Mouse (Mus musculus) kidney, postnatal 25 days (tissue): Measurements from ENCODE around the gene Trrap.
A peak's percentile ranks its signal among the peaks of the same experiment; 100 is the strongest.

ENCODE experiments used
- DNase-seq, 2 experiments: peaks; one replicate each; pipeline ENCODE4 v3.0.0; 2021; ENCODE audit warnings: mixed read lengths in 2 of 2

Trrap gene

DNA sequence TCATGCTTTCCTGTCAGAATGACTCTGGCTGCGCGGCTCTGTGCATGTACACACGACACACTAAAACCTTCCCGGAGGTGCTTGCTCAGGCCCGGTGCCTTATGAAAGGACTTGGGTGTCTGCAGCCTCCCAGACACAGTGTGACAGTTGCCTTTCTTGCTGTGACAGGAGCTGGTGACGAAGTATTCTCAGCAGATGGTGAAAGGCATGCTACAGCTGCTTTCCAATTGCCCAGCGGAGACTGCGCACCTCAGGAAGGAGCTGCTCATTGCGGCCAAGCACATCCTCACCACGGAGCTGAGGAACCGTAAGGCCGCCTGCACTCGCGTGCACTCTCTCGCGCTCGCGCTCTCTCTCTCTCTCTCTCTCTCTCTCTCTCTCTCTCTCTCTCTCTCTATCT lies 18.9 kb downstream of the Trrap start:
- DNase-seq: no peak

- DNase-seq: no peak
Observed at GRCm38 (mm10) chr5:144793374-144793773, 25.8 kb downstream of the Trrap start.

DNA sequence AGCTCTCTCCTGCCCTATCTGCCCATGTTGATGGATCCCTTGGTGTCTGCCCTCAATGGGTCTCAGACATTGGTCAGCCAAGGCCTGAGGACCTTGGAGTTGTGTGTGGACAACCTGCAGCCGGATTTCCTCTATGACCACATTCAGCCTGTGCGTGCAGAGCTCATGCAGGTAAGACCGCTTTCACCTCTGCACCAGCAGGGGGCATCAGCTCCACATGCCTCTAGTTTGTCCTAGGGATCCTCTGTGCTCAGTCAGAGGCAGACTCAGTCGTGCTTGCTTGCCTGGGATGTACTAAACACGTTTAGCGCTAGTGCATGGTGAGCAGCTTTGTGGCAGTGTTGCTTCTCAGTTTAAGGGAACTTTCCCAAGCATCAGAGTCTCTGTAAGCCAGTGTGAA lies 27.2 kb downstream of the Trrap start:
- peak in 1 of 2 experiments; percentile 23 for DNase-seq

DNA sequence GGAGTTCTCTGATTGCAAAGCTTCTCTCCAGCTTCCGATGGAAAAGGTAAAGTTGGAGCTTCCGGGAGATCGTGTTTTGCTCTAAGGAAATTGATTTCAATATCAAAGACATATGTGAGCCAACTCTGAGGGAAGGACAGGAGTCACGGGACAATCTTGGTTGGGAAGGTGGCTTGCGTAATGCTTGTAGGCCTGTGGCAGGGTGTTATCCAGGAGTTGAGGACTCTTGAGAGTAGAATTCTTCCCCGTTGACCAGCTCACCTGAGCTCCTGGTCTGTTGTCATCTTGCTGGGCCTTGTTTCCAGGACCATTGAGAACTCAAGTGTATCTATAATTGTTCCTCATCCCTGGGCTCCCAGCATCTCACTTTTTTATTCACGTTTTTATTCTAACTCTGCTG lies 29.6 kb downstream of the Trrap start:
- DNase-seq: no peak

DNA sequence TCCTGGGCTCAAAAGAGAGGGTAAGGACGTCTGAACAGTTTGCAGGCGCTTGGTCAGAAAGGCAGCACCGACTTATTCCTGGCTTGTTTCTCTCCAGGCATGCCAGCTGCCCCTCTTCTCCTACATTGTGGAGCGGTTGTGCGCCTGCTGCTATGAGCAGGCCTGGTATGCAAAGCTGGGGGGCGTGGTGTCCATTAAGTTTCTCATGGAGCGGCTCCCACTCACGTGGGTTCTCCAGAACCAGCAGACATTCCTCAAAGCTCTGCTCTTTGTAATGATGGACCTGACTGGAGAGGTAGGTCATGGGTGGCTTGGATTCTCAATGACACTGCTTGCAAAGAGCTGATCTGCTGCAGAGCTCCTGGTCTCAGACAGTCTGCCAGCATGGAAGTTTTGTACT lies 35.5 kb downstream of the Trrap start:
- DNase-seq: no peak

DNA sequence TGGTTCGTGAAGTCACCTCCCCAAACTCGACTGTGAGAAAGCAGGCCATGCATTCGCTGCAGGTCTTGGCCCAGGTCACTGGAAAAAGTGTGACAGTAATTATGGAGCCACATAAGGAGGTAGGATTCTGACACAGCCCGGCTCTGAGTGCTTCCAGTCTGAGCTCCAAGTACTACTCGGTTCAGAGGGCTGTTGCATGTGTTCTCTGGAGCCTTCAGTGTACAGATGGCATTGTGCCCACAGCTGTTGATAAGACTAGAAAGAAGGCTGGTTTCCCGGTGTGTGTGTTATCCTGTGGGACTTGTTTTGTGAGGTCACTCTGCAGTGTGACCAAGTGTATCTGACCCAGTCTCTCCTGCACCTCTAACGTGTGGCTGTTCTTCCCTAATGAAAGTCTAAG lies 36.6 kb downstream of the Trrap start:
- DNase-seq: no peak

DNA sequence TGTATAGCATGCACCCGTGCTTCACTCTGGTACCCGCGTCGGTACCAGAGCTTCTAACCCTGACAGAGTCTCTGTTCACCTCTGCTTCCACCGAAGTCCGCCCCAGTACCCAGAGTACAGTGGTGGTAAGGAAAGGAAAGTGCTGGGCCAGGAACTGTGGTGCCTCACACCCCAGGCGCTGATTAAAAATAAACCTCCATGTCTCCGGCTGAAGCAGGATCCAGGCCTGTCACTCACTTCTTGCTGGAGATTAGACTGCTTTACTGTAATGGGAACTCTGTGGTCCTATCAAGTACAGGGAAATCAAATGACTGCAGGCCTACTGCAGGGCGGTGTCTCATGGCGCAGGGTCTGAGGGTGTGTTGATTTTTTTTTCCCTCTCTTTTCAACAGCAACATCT lies 39.4 kb downstream of the Trrap start:
- DNase-seq: no peak

DNA sequence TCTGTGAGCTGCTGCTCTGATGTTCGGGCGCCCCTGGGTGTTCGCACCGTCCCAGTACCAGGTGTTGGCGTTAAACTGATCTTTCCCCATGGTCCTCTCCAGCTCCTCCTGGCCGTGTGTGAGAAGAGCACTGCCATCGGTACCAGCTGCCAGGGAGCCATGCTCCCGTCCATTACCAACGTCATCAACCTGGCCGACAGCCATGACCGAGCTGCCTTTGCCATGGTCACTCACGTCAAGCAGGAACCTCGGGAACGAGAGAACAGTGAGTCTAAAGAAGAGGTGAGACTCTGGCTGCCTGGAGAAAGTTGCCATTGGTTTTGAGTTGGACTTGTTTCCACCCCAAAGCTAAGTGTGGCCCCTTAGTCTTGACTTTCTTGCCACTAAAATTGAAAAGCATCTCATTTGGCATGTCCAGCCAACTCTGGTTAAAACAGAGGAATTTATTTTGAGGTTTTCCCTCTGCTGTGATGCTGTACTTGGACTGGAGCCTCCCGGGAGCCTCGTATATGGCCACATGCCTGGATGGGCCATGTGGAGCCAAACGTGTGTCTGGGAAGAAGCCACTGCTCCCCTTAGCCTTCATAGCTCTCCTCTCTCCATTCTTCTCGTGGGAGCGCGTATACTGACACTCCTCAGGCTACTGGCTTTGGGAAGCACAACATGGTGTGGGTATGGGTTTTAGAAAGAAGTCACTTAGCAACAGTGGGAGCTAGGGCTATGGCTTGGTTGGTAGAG lies 61.0 kb downstream of the Trrap start:
- DNase-seq: no peak

DNA sequence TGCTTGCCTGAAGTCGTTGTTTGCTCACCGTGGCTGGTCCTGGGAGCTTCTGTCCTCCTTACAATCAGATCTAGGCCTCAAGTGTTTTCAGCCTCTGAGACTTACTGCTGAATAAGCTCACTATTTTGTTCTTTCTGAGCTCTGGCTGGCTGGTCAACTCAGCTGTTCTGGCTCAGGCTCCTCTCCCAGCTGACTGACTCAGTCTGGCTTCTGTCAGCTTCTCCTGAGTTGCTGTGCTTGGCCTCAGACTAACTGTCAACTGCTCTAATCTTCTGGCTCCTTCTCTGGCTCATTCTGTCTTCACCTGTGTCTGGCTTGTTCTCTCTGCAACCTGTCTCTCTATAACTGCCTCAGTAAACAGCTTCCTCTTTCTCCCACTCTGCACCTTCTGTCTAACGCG lies 62.1 kb downstream of the Trrap start:
- DNase-seq: no peak

GRCm38 (mm10) chr5:144831840-144832469 lies 64.4 kb downstream of the Trrap start:
- DNase-seq: no peak

- DNase-seq: peak in 1 of 2 experiments; percentile 49
Observed at GRCm38 (mm10) chr5:144836100-144836499, 68.6 kb downstream of the Trrap start.

GRCm38 (mm10) chr5:144845352-144845751 lies 77.8 kb downstream of the Trrap start:
- DNase-seq: no peak

DNA sequence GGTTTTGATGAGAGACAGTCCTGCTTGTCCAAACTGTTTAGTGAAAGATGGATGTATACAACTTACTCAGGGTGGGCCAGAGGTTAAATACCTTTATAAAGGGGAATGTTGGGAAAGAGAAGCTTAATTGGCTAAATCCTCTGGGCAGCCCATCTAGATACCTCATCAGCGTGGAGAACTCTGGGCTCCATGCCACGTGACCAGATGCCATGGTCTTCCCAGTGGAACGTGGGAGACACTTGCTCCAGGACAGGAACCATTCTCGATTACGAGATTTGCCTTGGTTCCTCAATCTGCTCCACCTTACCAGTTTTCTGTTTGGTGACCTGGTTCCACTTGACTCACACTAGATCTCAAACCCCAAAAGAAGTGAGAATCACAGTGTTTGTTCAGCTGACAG lies 81.2 kb downstream of the Trrap start:
- no peak for DNase-seq

- no peak for DNase-seq
Observed at GRCm38 (mm10) chr5:144849932-144850331, 82.4 kb downstream of the Trrap start.

DNA sequence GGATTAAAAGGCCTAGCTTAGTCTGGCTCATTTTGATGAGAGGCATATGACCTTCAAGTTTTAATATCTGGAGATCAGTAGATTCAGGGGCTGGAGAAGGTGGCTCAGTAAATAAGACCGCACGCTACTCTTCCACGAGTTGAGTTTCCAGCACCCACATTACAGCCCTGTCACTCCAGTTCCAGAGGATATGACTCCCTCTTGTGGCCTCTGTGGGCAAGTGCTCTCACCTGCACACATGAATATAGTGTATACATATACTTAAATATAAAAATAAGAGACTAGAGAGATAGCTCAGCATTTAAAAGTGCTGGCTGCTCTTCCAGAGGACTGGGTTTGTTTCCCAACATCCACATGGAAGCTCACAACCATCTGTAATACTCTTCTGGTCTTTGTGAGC lies 84.3 kb downstream of the Trrap start:
- DNase-seq: no peak

- no peak for DNase-seq
Observed at GRCm38 (mm10) chr5:144853931-144854330, 86.4 kb downstream of the Trrap start.

GRCm38 (mm10) chr5:144855936-144856335 lies 88.4 kb downstream of the Trrap start:
- DNase-seq: no peak

- no peak for DNase-seq
Observed at GRCm38 (mm10) chr5:144858527-144858926, 91.0 kb downstream of the Trrap start.

GRCm38 (mm10) chr5:144859284-144859683 lies 91.8 kb downstream of the Trrap start:
- DNase-seq: no peak

GRCm38 (mm10) chr5:144860913-144861312 lies 93.4 kb downstream of the Trrap start:
- DNase-seq: no peak

- DNase-seq: peak in 1 of 2 experiments; percentile 25
Observed at GRCm38 (mm10) chr5:144866923-144867322, 99.4 kb downstream of the Trrap start.

DNA sequence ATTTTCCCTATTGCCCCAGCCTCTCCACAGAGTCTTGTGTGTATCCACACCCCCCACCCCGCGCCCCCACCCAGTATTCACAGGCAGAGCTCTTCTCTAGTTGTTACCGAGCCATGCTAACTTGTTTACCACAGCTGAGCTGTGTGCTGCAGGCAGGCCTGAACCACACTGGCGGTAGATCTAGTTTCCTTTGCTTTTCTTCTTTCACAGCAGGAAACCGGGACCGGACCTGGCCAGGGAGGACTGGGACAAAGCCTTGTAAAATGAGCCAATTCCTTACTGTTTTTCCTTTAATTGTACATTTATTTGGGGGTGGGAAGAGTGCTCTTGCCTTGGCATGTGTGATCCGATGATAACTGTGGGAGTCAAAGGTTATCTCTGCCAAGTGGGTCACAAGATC lies 101.9 kb downstream of the Trrap start:
- DNase-seq: no peak

DNA sequence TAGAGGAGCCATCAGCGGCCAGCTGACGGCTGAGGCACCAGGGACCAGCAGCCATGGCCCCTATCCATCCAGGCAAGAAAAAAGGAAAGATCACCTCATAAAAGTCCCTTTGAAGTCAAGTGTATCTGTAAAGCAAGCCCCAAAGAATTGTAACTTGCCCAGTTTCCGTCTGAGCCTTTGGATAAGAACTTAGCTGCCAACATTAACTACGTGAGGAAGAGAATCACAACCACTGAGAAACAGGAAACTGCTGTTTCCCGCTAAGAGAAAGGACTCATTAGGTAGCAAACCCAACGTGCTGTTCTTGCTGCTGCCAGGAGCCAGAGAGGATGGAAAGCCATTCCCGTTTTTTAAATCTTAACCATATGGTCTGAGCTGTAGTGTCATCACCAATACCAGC lies 103.2 kb downstream of the Trrap start:
- DNase-seq: no peak

- DNase-seq: peak in 1 of 2 experiments; percentile 36
Observed at GRCm38 (mm10) chr5:144871775-144872174, 104.2 kb downstream of the Trrap start.

DNA sequence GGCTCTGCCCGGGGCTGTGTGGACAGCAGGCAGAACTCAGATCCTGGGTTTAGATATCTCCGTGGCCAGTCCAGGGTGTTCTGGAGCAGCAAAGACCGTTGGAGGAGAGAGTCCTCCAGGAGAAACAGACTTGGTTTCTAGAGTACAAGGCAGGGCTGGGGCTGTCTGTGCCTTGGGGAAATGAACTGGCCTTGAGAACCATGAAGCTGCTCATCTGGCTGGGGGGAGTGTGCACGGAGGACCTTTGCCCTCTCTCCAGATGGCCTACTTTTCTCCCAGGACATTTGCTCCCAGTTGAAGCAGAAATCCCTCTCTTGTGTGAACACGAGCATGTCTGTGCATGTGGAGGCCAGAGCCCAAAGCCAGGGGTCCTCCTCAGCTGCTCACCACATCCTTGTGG lies 104.8 kb downstream of the Trrap start:
- DNase-seq: peak in 1 of 2 experiments; percentile 38
